Mouse (Mus musculus) brain, embryonic 18.5 days (tissue): ENCODE results near the gene Chchd3.

ENCODE experiments used
- DNase-seq: peaks from one replicate; pipeline ENCODE4 v3.0.0-alpha.2; 2012; ENCODE audit warnings: low read depth, low spot score

Chchd3 gene

DNA sequence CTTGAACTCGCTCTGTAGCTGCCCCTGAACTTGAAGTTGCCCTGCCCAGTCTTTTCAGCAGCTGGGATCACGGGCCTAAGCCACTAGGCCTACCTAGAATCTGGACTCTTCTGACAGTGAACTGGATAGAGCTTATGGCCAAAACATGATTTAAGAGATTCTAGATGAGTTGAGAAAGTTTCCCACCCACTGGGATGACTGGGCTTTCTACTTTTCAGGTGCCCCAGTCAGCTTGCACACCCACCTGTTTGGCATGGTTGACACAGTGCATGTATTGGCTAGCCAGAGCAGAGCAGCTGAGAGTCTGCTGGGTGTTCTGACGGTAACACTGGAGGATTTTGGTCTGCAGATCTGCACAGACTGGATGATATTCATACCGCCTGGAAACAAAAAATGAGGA, 256.4 kb downstream of the Chchd3 start:
- no peak for DNase-seq

DNA sequence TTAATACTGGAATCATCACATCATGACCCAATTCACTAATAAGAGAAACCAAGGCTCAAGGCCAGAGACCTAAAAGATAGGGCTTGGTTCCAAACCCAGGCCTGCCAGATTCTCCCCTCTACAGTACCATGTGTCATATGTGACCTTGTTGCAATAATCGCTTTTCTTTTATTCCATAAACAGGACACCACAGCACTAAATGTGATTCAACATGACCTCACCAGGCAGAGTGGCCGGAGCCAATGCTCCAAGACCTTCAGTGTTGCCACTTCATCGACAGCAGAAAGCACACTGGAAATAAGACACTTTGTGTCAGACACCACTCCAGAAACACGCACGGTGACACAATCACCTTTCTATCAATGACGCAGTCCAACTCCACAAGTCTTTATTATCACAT, 258.3 kb downstream of the Chchd3 start:
- no peak for DNase-seq

DNA sequence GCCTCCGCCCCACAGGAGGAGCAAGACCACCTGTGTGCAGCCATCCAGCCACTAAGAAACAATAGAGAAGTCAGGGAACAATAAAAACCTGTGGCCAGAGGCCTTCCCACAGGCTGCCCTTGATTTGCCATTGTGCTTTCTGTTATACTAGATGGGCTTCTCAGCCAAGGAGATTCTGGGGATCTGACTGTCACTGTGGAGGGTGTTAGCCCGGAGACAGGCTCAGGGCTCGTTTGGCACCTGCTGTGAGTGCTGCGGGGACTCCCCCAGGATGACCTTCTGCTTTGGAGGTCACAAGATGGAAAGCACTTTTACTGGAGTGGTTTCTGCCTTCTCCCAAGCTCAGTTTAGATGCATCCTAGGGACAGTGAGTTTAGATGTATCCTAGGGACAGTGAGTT, 262.5 kb downstream of the Chchd3 start:
- no peak for DNase-seq

DNA sequence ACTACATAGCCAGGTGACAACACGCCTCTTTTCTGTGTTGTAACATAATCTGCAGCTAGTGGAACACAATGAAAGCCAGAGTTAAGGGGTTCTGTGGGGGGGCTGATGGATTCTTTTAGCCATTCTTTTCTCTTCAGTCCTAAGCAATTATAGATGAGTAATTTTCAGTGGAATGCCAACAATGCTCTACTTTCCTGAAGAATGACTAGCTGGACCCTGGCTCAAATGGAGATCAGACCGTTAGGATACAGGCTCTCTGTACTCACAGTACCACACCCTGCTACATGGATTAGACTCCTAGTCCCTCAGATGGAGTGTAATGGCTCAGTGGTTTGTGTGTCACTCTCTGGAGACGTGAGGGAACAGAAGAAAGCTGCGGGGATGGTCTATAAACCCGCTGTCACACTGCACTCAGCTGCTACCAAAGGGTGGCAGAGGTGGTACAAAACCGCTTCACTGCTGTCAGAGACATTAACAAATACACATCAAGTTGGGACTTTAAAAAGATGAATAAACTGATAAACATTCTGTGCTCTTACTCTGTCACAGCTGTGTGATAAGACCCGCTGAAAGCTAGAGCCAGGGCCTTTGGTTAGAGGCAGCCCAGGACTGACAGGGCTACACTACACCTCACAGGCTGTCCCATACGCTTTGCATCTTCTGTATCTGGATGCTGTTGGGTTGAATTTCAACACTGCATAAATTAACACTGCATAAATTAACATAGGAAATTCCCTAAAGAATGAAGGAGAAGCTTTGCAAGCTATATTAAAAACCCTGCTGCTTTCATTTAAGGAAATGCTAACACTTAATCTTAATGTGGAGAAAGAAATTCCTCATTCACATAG, 264.2 kb downstream of the Chchd3 start:
- no peak for DNase-seq

DNA sequence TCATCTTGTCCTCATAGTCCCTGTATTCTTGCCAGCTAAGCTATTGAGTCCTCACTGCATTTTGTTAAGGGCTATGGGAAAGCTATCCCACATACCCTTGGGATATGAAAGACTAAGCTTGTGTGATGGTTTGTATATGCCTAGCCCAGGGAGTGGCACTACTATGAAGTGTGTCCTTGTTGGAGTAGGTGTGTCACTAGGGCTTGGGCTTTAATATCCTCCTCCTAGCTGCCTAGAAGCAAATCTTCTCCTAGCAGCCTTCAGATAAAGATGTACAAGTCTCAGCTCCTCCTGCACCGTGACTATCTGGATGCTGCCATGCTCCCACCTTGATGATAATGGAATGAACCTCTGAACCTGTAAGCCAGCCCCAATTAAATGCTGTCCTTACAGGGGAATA, 266.5 kb downstream of the Chchd3 start:
- DNase-seq, result no peak

DNA sequence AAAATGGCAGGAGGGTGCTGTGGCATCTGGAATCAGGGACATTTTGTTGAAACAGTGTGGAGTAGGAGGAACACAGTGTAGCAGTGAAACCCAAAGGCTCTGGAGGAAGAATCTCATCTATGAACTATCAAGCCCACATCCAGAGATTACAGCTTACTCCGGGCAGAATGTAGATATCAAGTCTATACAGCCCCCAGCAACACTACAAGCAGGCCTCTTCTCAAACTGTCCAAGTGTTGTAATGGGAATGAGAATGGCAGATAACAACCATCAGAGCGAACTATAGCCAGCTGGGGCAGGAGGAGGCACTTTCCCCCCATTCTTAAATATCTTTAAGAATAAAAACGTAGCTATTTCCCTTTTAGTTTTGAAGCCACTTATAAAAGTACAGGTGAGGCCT, 266.9 kb downstream of the Chchd3 start:
- DNase-seq, result no peak

DNA sequence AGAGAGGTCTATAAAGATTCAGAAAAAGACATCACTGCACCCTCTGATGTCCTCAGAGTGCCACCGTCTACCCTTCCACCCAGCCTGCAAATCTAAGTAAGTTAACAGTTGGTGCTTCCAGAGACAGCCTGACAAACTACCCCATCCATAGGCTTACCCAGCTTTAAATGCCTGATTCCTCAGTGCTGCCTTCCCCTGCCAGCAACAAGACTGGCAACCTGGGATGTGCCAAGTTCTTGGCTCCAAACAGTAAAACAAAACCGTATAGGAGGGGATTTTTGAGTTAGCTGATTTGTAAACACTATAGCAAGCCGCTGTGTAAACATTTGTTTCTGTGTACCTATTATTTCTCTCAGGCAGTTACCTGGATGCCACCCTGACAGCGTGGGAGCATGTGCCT, 269.6 kb downstream of the Chchd3 start:
- no peak for DNase-seq

DNA sequence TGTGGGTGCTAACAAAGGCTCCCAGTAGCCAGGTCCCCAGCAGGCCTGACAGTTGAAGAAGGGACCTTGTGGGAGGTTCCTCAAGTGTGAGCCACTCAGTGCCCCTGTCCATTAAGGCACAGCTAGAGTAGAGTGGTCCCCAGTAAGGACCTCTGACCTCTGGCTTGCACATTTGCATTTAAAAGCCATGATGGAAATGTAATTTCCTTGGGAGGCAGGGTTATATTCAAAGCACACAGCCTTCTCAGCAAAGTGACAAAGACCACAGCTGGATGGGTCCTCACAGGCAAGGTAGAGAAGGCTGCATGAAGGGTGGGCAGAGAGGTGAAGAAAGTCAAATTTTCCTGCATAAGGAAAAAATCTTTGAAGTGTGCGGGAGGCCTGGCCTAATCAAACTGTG, 272.7 kb downstream of the Chchd3 start:
- no peak for DNase-seq

DNA sequence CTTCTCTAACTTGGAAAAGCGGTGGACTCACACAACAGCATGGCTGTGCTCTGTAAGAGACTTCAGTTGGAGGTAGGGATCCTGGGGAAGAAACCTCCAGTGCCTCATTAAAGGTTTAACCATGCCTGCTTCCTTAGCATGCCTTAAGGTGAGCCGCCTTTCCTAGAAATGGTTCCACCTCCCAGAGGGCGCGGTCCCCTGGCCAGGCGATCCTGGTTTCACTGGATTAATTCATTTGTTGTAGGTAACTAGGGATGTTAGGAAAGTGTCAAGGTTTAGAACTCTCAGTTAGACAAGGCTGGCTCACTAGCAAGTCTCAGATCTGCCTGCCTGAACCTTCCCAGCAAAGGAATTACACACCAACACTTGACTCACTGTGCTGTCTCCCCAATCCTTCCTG, 273.9 kb downstream of the Chchd3 start:
- DNase-seq, result no peak

DNA sequence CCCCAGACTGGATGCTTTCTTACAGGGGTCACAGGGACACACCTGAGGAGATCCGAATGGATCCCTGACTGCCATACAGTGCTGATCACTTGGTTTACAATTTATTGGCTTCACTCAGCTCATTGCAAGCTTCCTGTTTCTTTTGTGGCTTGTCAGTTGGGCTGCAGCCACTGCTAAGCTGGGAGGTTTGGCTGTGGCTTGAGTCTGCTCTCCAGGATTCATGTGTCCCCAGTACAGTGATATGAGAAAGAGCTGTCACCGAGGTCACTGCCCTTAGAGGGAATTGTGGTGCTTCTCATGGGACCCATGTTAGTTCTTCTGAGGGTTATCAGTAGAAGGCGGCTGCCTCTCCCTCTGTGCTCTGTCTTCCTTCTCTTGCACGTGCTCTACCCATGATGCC, 277.0 kb downstream of the Chchd3 start:
- DNase-seq, result no peak

DNA sequence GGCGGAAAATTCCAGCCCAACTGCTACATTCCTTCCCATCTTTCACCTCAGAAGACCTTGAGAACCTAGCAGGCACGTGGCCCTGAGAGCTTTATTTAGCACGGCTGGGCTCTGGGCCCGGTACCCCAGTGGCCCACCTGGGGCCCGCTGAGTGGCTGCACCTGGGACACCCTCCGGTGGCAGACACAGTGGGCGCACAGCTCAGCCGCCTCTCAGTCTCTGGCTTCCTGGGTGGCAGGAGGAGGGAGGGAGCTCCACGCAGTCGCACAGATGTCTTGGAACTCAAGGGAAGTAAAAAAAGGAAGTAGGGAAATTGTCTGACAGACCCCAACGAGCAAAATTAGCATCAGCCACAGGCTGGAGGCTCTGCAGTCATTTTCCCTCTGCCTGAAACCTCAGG, 279.5 kb downstream of the Chchd3 start:
- no peak for DNase-seq

DNA sequence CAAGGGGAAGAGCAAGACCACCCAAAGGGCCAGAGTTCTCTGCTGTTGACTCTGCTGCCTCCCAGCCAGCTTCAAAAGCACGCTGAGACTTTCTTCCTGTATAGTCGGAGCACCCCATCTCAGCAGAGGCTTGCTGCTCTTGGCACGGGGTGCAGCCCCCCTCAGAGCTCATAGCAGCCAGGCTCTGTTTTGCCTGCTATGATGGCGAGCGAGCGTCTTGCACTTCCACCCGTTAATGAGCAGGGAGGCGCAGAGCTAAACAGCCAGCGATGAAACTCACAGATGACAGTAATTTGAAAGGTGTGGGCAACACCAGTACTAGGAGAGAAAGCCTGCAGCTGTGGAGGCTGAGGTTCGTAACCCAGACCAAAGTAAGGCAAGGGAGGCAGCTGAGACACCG, 283.7 kb downstream of the Chchd3 start:
- no peak for DNase-seq

DNA sequence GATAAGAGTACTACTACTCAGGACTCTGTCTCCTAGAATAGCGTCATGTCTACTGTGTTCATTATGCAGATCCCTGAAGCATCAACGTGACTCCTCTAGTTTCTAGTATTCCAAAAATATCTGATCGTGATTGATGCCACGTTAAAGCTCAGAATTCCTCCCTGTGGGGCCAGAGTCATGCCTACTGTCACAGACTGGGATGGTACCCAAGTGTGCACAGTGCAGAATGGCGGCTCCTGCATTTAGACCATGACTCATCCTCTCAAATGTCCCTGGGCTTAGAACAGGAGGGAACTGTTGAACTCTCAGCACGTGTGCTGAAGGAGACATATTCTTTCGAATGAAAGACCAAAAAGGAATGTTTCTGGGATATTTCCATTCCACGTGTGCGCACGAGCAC, 305.5 kb downstream of the Chchd3 start:
- DNase-seq, result no peak

DNA sequence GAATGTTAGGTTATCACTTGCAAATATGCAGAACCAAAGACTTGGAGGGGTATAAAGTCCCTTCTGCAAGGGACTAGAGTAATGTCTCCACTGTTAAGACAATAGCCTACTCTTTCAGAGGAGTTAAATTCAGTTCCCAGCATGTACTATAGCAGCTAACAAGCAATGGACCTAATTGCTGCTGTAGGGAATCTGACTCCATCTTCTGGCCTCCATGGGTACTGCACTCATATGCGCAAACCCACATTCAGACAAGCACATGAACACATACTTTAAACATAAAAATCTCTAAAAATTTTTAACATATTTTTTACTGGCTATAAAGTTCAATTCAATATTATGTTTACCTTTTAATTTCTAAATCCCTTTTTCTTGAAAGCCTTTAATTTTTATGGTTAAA, 310.2 kb downstream of the Chchd3 start:
- DNase-seq, result no peak

DNA sequence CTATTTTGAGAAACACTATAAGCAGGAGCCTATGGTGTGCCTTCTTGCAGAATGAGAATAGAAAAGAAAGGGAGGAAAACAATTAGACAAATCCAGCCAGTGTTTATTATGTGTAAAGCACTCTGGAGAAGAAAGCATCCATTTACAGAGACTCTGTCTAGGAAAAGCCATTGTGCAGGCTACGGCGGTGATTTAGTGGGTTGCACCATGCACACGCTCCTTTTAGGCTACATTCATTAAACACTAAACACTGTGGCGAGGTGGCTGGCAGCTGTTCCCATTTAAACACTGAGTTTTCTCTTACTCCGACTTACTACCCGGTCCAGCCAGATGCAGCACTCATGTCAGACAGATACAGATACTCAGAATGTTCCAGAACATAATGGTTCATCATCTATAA, 311.3 kb downstream of the Chchd3 start:
- no peak for DNase-seq

DNA sequence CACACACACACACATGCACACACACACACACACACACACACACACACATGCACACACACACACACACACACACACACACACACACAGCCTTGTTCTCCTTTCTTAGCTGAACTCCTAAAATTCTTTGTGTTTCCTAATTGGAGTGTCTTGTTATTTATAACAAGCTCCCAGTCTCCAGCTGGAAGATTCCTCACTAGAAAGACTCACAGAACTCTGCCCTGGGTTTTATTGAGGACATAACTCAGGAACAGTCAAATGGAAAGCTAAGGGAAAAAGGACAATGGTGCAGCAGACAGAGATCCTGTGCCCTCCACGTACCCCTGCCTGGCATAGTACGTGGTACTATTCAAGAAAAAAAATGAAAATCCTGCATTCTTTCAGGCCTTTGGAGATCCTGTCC, 312.7 kb downstream of the Chchd3 start:
- no peak for DNase-seq
